Comparison of ENCODE assay signal across 8 mouse cellular contexts in genomic region chr3:131084718-131085561, GRCm38 (mm10). TPM values are rescaled to one million over a fixed set of nuclear protein-coding genes. Genes with fewer than 3 reads are reported as not detected.
A peak's percentile ranks its signal among the peaks of the same experiment; 100 is the strongest.
DNase-seq lines count a peak whose midpoint lies in the region; ATAC-seq and TF ChIP-seq lines count a peak whose summit lies in the region.

No protein-coding gene starts in this region.

- peak overlapping the region; percentile 31 for H3K4me3 ChIP-seq in lung, embryonic 14.5 days (ENCODE audit: low read depth, low read length)
- peak overlapping the region; percentile 28 for H3K4me3 ChIP-seq in forebrain, embryonic 14.5 days (ENCODE audit: low read depth, low read length)
- H3K4me3 ChIP-seq in limb, embryonic 11.5 days (ENCODE audit: low read depth, low read length) = peak overlapping the region; percentile 21; the same call in 1 of the 2 replicates
- peak overlapping the region; percentile 13 for H3K4me3 ChIP-seq in olfactory bulb, adult 2 months (ENCODE audit: insufficient read depth, low read depth, low read length)

- no peak for TF ChIP-seq POLR2A in olfactory bulb, adult 2 months (IDR thresholded peaks at IDR 0.05; ENCODE audit: insufficient read depth, low read depth, low read length)

- peak overlapping the region; percentile 62 for H3K4me2 ChIP-seq in lung, embryonic 14.5 days
- H3K4me2 ChIP-seq in forebrain, embryonic 14.5 days (ENCODE audit: low read length) = peak overlapping the region; percentile 68
- peak overlapping the region; percentile 39 for H3K4me2 ChIP-seq in limb, embryonic 11.5 days (ENCODE audit: low read depth, severe bottlenecking)

- peak; percentile 57; the same call in 1 of the 2 replicates for ATAC-seq in lung, embryonic 14.5 days (ENCODE audit: insufficient read depth)
- peak; percentile 70; the same call in 1 of the 2 replicates for ATAC-seq in forebrain, embryonic 14.5 days
- no peak for ATAC-seq in limb, embryonic 11.5 days (ENCODE audit: insufficient number of reproducible peaks, low FRiP score, low TSS enrichment, low read depth)

- H3K27me3 ChIP-seq in lung, embryonic 14.5 days (ENCODE audit: insufficient read depth, low read length) = no peaks in the 10 kb centered on the region
- H3K27me3 ChIP-seq in forebrain, embryonic 14.5 days (replicated peaks; ENCODE audit: control insufficient read depth, insufficient read depth, low read length) = peaks cover 4% of the 10 kb centered on the region; the same call in 1 of the 2 replicates
- H3K27me3 ChIP-seq in limb, embryonic 11.5 days (ENCODE audit: control insufficient read depth, insufficient read depth, low read length) = no peaks in the 10 kb centered on the region

- H3K36me3 ChIP-seq in lung, embryonic 14.5 days (ENCODE audit: insufficient read depth) = no peaks in the 10 kb centered on the region
- no peaks in the 10 kb centered on the region for H3K36me3 ChIP-seq in forebrain, embryonic 14.5 days (ENCODE audit: control insufficient read depth, insufficient read depth, low read length)
- H3K36me3 ChIP-seq in limb, embryonic 11.5 days (ENCODE audit: control insufficient read depth, insufficient read depth, low read length) = no peaks in the 10 kb centered on the region

- no peaks in the 10 kb centered on the region for H3K4me1 ChIP-seq in lung, embryonic 14.5 days (ENCODE audit: insufficient read depth)
- peaks cover 5% of the 10 kb centered on the region; the same call in 1 of the 2 replicates for H3K4me1 ChIP-seq in forebrain, embryonic 14.5 days (ENCODE audit: control insufficient read depth, insufficient read depth, low read length)
- H3K4me1 ChIP-seq in limb, embryonic 11.5 days (ENCODE audit: control insufficient read depth, insufficient read depth, low read length) = no peaks in the 10 kb centered on the region
- H3K4me1 ChIP-seq in olfactory bulb, adult 2 months (ENCODE audit: control insufficient read depth, insufficient read depth, low read length) = peaks cover 10% of the 10 kb centered on the region; the same call in 1 of the 2 replicates

- H3K27ac ChIP-seq in lung, embryonic 14.5 days (ENCODE audit: low read depth) = no peak overlapping the region
- no peak overlapping the region for H3K27ac ChIP-seq in forebrain, embryonic 14.5 days (ENCODE audit: low read depth, low read length)
- no peak overlapping the region for H3K27ac ChIP-seq in limb, embryonic 11.5 days (replicated peaks; ENCODE audit: low read depth, low read length)
- H3K27ac ChIP-seq in olfactory bulb, adult 2 months (ENCODE audit: insufficient read depth, low read depth, low read length) = no peak overlapping the region

- no peaks in the 10 kb centered on the region for H3K9me3 ChIP-seq in lung, embryonic 14.5 days (ENCODE audit: low read depth, low read length)
- no peaks in the 10 kb centered on the region for H3K9me3 ChIP-seq in forebrain, embryonic 14.5 days (replicated peaks; ENCODE audit: control insufficient read depth, low read length)
- no peaks in the 10 kb centered on the region for H3K9me3 ChIP-seq in limb, embryonic 11.5 days (ENCODE audit: control insufficient read depth, low read length)

- TF ChIP-seq CTCF in lung, embryonic 14.5 days (IDR thresholded peaks at IDR 0.05; ENCODE audit: low read depth) = no peak
- no peak for TF ChIP-seq CTCF in olfactory bulb, adult 2 months (IDR thresholded peaks at IDR 0.05; ENCODE audit: insufficient read depth, low read depth, low read length)

- peak; percentile 67 for DNase-seq in lung, embryonic 14.5 days
- no peak for DNase-seq in lung, postnatal 14 days
- DNase-seq in adrenal gland, adult 8-10 months = peak; percentile 45
- peak; percentile 63 for DNase-seq in forebrain, embryonic 14.5 days (ENCODE audit: low spot score)
- DNase-seq in limb, embryonic 11.5 days (ENCODE audit: low spot score) = peak; percentile 59
- no peak for DNase-seq in cerebellum, adult 18-20 months
- no peak for DNase-seq in lung, postnatal 4 days

- WGBS in lung, embryonic 14.5 days = 10% methylated on average over 30 of the region's 30 CpGs
- 3% methylated on average over 30 of the region's 30 CpGs for WGBS in forebrain, embryonic 14.5 days
- 3% methylated on average over 30 of the region's 30 CpGs for WGBS in limb, embryonic 11.5 days
- 15% methylated on average over 30 of the region's 30 CpGs for WGBS in olfactory bulb, adult 2 months

- H3K9ac ChIP-seq in lung, embryonic 14.5 days = peak overlapping the region; percentile 4; the same call in 1 of the 2 replicates
- H3K9ac ChIP-seq in forebrain, embryonic 14.5 days (ENCODE audit: low read length) = peak overlapping the region; percentile 48
- H3K9ac ChIP-seq in limb, embryonic 11.5 days (ENCODE audit: low read length) = no peak overlapping the region

RNA-seq across cellular contexts. Expression of gene Lef1, which starts 25.3 kb away (rescaled TPM):
- 31.6 and 32.7 TPM in 2 replicates for polyA plus RNA-seq in lung, embryonic 14.5 days (2014; fragmentation: Nextera tagmentation; extraction: Ambion mirVana)
- total RNA-seq in adrenal gland, adult 8-10 months (2022) = 10 to 100 TPM in 3 of 4 experiments, 1 to 10 TPM in 1; 9.3 to 21.7 (median 13.4) TPM
- polyA plus RNA-seq in forebrain, embryonic 14.5 days (2014; fragmentation: Nextera tagmentation; extraction: Ambion mirVana) = 15.6 and 16.5 TPM in 2 replicates
- 60.8 and 68.4 TPM in 2 replicates for polyA plus RNA-seq in limb, embryonic 11.5 days (2014; fragmentation: Nextera tagmentation; extraction: Ambion mirVana)
- polyA plus RNA-seq in olfactory bulb, adult 2 months (2012; ENCODE audit: insufficient read depth, insufficient read length, low replicate concordance, missing spikeins) = 238 TPM in 1 of 2 replicates, not detected in the other

Comparison
In these comparisons a context has a peak if more than half of its experiments do, and no peak if none do; other contexts are left out.
1. DNase-seq: peak in lung, embryonic 14.5 days (single experiment), adrenal gland, adult 8-10 months (single experiment), forebrain, embryonic 14.5 days (single experiment) and limb, embryonic 11.5 days (single experiment); none in lung, postnatal 14 days (single experiment), cerebellum, adult 18-20 months (0 of 2) and lung, postnatal 4 days (0 of 2).
2. Peak in every context shown above with its lines, with median percentiles within 50 percentile points of each other: H3K4me2 ChIP-seq and H3K4me3 ChIP-seq.